Mouse (Mus musculus) myocyte (in vitro differentiated cells): ENCODE results near the gene Lipm. TPM values are rescaled to one million over a fixed set of nuclear protein-coding genes. Genes with fewer than 3 reads are reported as not detected.

Source experiments
- H3K27me3 ChIP-seq: one replicate; pipeline ENCODE4 v1.6.1; 2011; ENCODE audit not compliant: control insufficient read depth, insufficient read depth, insufficient read length
- H3K36me3 ChIP-seq: one replicate; pipeline ENCODE4 v1.6.1; 2011; ENCODE audit not compliant: control insufficient read depth, insufficient read depth
- H3K4me2 ChIP-seq: one replicate; pipeline ENCODE4 v1.6.1; 2011; ENCODE audit warnings: low read depth, control low read depth
- H3K4me3 ChIP-seq: one replicate; pipeline ENCODE4 v1.5.1; 2011; ENCODE audit warnings: mild to moderate bottlenecking, control low read depth, moderate library complexity
- H3K79me2 ChIP-seq: one replicate; pipeline ENCODE4 v1.6.1; 2011; ENCODE audit not compliant: control insufficient read depth, insufficient read depth
- H3ac ChIP-seq: one replicate; pipeline ENCODE4 v1.6.1; 2011; ENCODE audit not compliant: control insufficient read depth, insufficient read length
- CEBPB ChIP-seq: IDR thresholded peaks from 2 replicates; pipeline ENCODE4 v1.6.1; 2011; ENCODE audit warnings: mild to moderate bottlenecking, moderate library complexity; ENCODE audit not compliant: poor library complexity, insufficient read depth, severe bottlenecking
- E2F4 ChIP-seq: IDR thresholded peaks from one replicate; pipeline ENCODE4 v1.6.1; 2011; ENCODE audit warnings: mild to moderate bottlenecking, control low read depth, moderate library complexity; ENCODE audit not compliant: insufficient read depth
- MAX ChIP-seq: IDR thresholded peaks from one replicate; pipeline ENCODE4 v1.6.1; 2011; ENCODE audit warnings: low read depth, mild to moderate bottlenecking, control low read depth
- MYOD1 ChIP-seq, 3 experiments: IDR thresholded peaks; one replicate each; pipeline ENCODE4 v1.6.1; 2011; ENCODE audit warnings: control low read depth in 2 of 3, low read depth in 2 of 3, mild to moderate bottlenecking in 2 of 3, moderate library complexity in 1 of 3; ENCODE audit not compliant: insufficient read length in 2 of 3, control insufficient read depth in 1 of 3
- MYOG ChIP-seq, 3 experiments: IDR thresholded peaks; one replicate each; pipeline ENCODE4 v1.6.1; 2011; ENCODE audit warnings: control low read depth in 2 of 3, low read depth in 2 of 3, mild to moderate bottlenecking in 2 of 3; ENCODE audit not compliant: insufficient read length in 2 of 3, control insufficient read depth in 1 of 3, insufficient read depth in 1 of 3
- POLR2A ChIP-seq: IDR thresholded peaks from one replicate; pipeline ENCODE4 v1.6.1; 2011; ENCODE audit warnings: low read depth, mild to moderate bottlenecking, control low read depth, moderate library complexity; ENCODE audit not compliant: insufficient read length
- POLR2AphosphoS2 ChIP-seq: IDR thresholded peaks from one replicate; pipeline ENCODE4 v1.6.1; 2011; ENCODE audit warnings: low read depth, control low read depth; ENCODE audit not compliant: insufficient read length
- REST ChIP-seq: IDR thresholded peaks from one replicate; pipeline ENCODE4 v1.6.1; 2011; ENCODE audit warnings: mild to moderate bottlenecking, control low read depth, moderate library complexity; ENCODE audit not compliant: insufficient read depth, insufficient read length
- SRF ChIP-seq: IDR thresholded peaks from one replicate; pipeline ENCODE4 v1.6.1; 2011; ENCODE audit warnings: low read depth; ENCODE audit not compliant: control insufficient read depth, insufficient read length
- TCF12 ChIP-seq: IDR thresholded peaks from one replicate; pipeline ENCODE4 v1.6.1; 2011; ENCODE audit warnings: mild to moderate bottlenecking, control low read depth; ENCODE audit not compliant: poor library complexity, insufficient read depth, severe bottlenecking
- TCF3 ChIP-seq: IDR thresholded peaks from one replicate; pipeline ENCODE4 v1.6.1; 2011; ENCODE audit warnings: low read depth, control low read depth; ENCODE audit not compliant: insufficient read length
- USF1 ChIP-seq: IDR thresholded peaks from one replicate; pipeline ENCODE4 v1.6.1; 2011; ENCODE audit warnings: low read depth, mild to moderate bottlenecking, control low read depth, moderate library complexity
- polyA plus RNA-seq: library from polyadenylated mRNA; unstranded; fragments of >200 nt; fragmentation: generic; extraction: Trizol; gene quantifications from one replicate; pipeline ENCODE4 v1.2.1, GENCODE M21; 2012; ENCODE audit warnings: missing spikeins

Lipm gene
- polyA plus RNA-seq, 1 experiment = not detected

GRCm38 (mm10) chr19:34171167-34171566 is 70.4 kb downstream of the Lipm start:
- TF ChIP-seq CEBPB = no peak
- no peak for TF ChIP-seq POLR2AphosphoS2
- TF ChIP-seq TCF3 = no peak
- no peak for TF ChIP-seq MYOD1 (IDR thresholded peaks at IDR 0.05; ENCODE audit: control insufficient read depth in 1 of 3, insufficient read length in 2 of 3, low read depth in 2 of 3)
- no peak for TF ChIP-seq MAX
- no peak for TF ChIP-seq MYOG (IDR thresholded peaks at IDR 0.05; ENCODE audit: control insufficient read depth in 1 of 3, insufficient read depth in 1 of 3, insufficient read length in 2 of 3, low read depth in 2 of 3)
- no peak for TF ChIP-seq E2F4
- no peak for TF ChIP-seq USF1
- TF ChIP-seq REST = no peak
- no peak for TF ChIP-seq POLR2A
- no peak for TF ChIP-seq TCF12
- TF ChIP-seq SRF = no peak
- Histone ChIP-seq H3K27me3 (no peaks in the 10 kb centered on the region), H3K79me2 (no peaks in the 10 kb centered on the region), H3K4me2 (peak overlapping the region; percentile 57), H3K4me3 (no peak overlapping the region), H3ac (no peak overlapping the region), H3K36me3 (no peaks in the 10 kb centered on the region)

Other genes with a start within 250 kb of the Lipm start
- gene Lipf, start 139.7 kb upstream of the Lipm start, polyA plus RNA-seq = not detected
- not detected for gene Lipk, start 92.6 kb upstream of the Lipm start, polyA plus RNA-seq
- not detected for gene Lipn, start 33.6 kb upstream of the Lipm start, polyA plus RNA-seq
- 0.06 TPM for gene Ankrd22, start 65.1 kb downstream of the Lipm start, polyA plus RNA-seq
- gene Stambpl1, start 91.3 kb downstream of the Lipm start, polyA plus RNA-seq = 26.9 TPM
- 2,495 TPM for gene Acta2, start 154.7 kb downstream of the Lipm start, polyA plus RNA-seq
- gene Fas, start 189.7 kb downstream of the Lipm start, polyA plus RNA-seq = 2.8 TPM